Mouse (Mus musculus) B cell, adult 2 months (primary cell): Measurements from ENCODE around the gene Prr29.
"Not testable (repeated sequence)": the region's sequence is repeated elsewhere in the genome, so short reads cannot be mapped to it uniquely, and the experiment has no call there.

ENCODE experiments used
- DNase-seq, 2 experiments: peaks; one replicate each; pipeline ENCODE4 v3.0.0; 2022

Gene Prr29

DNA sequence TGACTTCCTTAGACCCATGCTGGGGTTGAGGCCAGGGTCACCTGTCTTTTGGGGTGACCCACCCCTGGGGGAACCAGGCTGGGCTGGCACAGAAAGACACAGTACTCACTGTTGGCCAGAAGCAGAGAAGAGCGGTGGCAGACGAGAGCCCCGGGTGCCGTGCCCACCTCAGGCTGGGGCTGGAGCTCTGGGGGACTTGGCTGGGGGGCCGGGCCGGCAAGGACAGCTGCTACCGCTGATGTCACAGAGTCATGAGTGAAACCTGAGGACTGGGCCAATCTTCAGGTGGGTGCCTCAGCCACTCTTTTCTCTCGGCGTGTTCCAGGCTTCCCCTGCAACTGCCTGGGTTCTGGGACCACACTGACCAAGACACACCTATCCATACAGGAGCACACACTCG, at the start of gene Prr29:
Gene Prr29, plus strand, starts transcription at position 107 of the 400 bp plus-strand sequence.
- DNase-seq = no peak

DNA sequence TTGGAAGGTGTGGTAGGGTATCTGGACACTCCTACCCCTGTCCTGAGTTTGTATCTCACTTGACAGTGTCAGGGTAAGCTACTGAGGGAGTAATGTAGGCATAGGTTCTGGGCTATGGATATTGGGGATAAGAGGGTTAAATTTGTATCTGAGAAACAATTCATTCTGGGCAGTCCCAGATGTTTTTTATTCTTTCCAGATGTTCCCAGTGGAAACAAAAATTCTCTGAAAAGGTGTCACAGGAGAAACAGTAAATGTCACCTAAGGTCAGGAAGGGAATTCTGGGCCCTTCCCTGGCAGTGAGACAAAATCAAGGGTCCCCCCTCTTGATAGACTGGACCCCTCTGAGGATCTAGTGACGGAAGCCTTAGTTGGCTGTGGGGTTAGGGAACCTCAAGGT, 48.9 kb upstream of the Prr29 start:
- DNase-seq = no peak

DNA sequence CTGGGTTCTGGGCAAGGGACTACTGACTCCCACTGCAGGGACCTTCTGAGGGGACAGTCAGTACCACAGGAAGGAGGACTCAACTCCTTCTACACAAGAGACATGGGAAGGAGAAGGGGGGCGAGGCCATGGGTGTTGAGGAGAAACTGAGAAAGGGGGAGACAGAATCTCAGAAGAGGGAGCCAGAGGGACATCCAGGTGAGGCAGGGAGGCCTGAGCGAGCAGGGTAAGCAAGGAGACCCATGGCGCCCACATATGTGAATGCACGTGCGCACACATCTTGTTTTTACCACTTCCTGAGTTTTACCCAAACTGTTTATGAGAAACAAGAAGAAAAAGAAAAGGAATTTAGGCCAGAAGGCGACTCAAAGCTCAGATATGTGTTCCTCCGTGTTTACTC, 47.5 kb upstream of the Prr29 start:
- no peak for DNase-seq

DNA sequence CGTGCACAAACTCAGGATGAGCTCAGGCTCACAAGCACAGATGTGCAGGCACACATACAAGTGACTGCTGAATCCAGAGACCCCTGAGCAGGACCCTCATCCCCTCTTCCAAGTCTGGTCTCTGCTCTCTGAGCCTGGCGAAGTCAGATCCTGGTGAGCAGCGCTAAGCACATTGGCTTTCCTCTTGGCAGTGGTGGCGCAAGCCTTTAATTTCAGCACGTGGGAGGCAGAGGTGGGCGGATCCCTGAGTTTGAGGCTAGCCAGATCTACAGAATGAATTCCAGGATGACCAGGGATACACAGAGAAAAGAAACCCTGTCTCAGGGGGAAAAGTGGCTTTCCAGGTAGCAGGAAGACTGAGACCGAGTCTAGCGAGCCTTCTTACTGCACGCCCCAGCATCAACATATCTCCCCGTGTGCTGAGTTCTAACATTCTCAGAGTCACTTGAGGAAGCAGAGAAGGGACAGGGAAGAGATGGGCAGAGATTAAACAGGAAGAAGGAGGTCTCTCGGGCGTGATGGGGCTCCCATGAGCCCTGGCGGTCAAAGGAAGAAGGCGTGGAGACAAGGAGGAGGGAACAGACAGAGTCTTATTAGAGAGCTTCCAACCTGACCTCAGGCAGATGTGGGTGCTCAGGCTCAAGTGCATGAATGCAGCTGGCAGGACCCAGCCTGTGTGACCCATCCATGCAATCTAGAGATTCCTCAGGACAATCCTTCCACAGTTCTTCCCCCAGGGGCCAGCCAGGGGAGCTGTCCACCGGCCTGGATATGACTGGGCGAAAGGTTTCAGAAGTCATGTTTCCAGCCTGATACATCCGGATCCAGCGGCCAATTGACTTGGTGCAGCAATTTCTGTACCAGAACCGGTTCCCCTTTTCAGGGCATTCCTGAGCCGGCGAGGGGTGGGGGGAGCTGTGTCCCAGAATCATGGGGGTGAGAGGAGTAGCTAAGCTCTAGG, 46.6 kb upstream of the Prr29 start:
- DNase-seq = no peak

DNA sequence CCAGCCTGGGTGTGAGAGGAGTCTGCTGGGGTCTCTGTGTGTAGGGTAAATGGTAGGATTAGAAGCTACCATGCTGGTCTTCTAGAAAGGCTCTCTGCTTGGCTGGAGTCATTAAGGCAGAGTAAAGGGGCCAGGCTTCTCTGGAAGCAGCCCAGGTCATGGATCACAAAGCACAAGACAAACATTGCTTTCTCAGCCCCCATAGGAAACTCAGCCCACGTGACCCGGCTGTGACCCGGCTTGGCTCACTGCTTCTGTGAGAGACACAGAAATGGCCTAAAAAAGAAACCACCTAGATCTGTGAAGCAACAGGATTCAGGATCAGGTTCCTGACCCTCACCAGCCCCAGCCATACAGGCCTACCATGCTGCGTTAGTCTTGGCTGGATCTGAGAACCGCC, 40.4 kb upstream of the Prr29 start:
- peak; percentile 81 to 83 for DNase-seq

DNA sequence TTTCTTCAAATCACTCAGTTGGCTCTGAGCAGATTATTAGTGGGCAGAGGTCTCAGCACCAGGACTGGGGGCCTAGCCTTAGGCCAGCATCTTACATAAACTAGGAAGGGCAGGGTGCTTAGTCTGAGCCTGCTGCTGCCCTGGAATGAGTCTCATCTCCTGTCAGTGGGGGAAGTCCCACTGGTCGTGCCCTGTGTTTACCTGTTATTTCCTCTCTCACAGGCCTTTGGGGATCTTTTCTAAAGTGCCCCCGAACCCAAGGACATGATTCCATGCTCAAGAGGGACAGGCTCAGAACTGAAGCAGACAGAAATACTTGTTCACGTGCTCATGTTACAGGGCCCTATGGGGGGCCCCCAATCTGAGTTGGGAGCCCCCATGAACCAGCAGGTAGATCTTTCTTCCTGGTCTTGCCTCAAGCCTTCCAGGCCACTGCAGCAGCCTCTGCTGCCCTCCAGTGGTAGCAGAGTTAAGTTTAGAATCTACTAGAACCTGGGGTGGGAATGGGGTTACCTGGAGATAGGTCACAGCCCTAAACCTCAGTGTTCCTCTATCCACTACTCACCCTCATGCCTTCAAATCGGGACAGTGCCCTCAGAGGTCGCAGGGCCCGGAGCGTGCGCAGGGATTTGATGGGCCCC, 39.6 kb upstream of the Prr29 start:
- DNase-seq = peak; percentile 89

DNA sequence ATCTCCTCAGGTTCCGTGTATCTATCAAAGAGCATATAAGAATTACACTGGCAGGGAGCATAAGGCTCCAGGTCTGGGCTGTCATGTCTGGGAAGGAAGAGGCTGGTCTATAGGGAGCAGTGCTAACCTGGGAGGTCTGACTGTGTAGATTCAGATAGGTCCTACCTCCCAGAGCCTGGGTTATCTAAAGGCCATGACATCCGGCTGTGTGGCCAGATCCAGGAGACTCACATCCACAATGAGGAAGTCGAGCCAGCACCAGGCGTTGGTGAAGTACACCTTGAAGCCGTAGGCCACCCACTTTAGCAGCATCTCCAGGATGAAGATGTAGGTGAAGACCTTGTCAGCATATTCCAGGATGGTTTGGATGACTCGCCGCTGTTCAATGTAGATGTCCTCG, 38.8 kb upstream of the Prr29 start:
- no peak for DNase-seq

DNA sequence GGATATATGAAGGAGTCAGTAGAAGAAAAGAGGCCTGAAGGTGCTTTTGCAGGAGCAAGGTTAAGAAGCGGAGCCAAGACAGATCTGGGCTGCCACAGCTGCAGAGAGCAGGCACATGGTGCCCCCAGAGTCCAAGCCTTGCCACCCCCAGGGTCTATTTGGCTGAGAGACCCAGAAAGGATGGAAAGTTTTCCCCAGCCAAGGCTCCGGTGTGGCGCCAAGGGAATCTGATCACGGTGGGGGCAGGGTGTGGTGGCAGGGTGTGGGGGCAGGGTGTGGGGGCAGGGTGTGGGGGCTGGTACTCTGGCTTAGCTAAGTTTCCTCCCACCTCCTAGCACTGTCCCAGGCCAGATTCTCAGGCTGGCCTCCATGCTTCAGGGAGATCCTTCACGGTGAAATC, 36.8 kb upstream of the Prr29 start:
- no peak for DNase-seq

DNA sequence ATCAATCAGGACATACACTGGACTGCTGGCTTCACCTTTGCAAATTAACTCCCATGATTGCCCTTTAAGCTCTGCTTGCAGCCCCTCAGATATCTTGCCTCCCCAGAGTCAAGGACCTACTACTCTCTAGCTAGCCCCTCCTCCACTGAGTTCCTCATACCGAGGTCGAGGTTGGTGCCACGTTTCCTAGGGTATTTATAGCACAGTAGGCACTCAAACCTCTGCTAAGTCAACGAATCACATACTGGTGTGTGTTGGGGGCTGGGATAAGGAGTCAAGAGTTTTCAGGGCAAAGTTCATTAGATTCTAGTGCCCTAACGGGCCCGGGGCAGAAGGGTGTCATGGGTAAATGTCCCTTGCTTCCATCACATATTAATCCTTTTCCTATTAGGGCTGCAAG, 36.1 kb upstream of the Prr29 start:
- peak in 1 of 2 experiments; percentile 3 for DNase-seq

DNA sequence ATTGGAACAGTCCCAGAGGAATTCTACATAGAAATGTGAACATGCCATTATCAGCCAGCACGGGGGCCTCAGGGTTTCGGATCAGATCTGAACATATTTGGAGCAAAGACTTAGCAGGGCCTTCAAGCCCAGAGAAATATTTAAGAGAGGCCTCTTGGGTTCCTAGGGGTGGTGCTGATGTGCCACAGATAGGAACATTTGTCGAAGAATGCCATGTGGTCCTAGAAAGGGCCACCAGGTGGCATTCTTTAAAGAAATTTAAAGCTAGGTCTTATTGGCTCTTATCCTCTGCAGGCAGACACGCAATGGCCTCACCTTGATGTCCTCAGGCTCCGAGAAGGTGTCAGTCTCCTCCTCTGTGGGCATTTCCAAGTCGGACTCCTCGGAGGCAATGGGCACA, 35.6 kb upstream of the Prr29 start:
- peak; percentile 71 to 77 for DNase-seq

DNA sequence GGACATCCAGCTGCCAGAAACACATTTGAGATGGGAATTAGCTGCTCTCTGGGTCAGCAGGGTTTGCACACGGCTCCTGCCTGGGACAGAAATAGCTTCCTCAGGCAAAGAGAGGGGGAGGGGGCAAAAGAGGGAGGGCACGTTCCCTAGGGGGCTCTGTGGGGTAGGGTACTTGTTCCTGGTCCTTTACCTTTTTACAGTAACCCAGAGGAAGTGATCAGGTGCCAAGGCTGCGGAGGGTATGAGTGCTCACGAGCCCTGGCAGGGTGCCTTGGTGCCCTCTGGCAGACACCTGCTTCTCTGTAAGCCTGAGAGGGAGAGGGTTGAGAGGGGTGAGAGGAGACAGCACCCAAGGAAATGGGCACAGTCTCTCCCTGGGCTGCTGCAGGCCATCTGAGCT, 32.8 kb upstream of the Prr29 start:
- DNase-seq = no peak

DNA sequence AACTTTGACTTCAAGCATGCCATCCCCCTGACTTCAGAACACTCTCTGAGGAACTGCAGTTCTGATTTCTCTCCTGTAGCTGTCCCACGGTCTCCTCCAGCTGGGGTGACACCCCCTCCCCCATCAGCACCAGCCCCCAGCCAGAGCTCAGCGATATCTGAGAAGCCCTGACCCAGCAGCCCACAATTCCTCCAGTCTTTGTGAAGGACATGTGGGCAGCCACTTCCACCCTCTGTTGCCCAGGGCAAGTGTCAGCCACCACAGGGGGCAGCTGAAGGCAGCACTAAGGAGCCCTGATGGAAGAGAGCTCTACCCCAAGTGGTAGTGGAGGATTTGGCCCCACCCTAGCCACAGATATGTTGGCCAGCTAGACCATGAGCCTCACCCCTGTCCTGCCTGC, 31.2 kb upstream of the Prr29 start:
- no peak for DNase-seq

DNA sequence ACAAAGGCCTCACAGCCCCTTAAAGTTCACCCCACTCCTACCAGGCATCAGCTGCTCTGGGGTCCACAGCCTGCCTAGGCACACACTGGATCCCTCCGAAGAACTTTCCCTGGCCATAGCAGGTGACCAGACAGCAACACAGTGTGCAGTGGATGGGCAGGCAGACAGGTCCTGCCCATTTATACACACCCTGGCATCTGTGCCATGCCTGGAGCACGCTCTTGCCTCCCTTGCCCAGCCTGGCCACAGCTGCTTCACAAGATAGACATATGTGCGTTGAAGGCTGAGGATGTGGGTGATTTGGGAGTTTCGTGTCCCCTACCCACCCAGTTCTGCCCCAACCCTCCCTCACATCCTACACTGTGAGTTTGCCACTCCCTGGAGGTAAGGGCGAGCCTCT, 27.2 kb upstream of the Prr29 start:
- no peak for DNase-seq

DNA sequence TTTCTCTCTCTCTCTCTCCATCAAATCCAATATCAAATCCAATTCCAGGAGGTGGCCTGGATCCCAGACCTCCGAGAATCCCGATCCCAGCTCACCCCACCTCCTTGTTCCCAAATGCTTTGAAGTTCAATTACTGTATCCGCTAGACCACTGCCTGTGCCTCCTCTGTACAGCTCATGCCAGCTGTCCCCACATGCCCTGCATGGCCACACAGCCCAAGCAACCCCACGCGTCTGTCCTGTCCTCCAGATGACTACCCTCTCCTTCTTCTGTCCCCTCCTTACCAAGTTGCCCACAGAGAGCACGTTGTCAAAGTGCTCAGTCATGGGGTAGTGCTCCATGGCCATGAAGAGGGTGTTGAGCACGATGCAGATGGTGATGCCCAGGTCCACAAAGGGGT, 26.4 kb upstream of the Prr29 start:
- no peak for DNase-seq

DNA sequence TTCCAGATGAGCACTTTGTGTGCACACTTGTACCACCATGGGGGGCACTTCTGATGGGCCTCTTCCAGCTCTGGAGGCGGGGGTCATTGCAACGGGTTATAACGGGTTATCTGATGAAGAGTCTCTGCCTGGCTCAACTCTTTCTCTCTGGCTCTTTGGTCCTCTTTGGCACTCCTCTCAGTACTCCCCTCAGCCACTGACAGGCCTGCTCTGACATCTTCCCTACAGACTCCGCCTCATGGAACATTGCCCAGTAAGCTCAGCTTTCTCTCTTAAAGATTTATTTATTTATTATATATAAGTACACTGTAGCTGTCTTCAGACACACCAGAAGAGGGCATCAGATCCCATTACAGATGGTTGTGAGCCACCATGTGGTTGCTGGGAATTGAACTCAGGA, 25.9 kb upstream of the Prr29 start:
- DNase-seq = not testable (repeated sequence)

DNA sequence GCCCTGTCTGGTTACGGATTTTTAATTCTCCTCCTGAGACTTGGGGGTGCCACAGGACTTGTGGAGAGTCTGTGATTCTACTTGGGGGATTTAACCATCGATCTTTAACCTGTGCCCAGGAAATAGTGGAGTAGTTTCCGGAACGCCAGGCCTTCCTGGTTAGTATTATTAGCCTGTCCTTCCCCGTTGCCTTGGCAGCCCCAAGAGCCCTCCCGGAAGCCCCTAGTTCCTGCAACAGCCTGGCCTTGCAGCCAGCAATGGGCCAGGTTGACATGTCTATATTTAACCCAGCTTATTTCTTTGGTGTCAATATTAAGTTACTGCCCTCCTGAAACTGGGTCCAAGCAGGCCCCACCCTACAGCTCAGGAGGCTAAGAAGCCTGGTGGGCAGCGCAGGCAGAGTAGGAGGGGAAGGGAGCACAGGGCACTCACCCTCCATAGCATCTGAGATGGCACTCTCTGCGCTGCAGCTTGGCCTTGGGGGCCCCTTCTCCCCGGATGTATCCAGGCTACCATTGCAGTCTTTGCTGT, 24.2 kb upstream of the Prr29 start:
- no peak for DNase-seq

DNA sequence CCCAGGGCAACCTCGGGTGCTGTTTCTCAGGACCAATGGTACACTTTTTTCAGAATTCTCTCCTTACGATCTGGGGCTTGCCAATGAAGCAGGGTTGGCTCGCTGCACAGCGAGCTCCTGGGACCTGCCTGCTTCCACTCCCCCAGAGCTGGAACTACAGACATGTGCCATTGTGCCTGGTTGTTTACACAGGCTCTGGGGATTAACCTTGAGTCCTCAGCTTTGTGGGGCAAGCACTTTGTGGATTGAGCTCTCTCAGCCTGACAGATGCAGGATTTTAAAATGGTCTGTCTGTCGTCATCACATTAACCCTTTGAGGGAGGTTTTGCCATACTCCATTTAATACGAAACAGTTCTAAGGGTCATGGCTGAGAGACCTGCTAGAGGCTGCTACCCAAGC, 20.4 kb upstream of the Prr29 start:
- DNase-seq = no peak

DNA sequence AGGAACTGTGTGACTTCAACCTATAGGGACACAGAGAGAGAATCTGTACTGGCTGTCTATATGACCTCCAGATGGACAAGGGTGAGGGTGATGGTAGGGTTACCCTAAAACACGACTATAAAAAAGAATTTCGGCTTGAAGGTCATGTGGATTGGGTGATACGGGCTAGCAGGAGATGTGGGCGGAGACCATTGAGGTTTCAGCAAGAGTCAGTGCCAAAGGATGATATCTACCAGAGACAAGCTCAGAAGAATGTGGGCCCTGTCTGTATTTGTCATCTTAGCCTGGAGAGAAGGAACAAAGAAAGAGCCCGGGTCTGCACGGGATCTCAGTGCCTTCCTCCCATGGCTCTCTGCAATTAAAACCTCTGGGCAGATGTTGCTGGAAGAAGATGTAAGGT, 15.5 kb upstream of the Prr29 start:
- no peak for DNase-seq

DNA sequence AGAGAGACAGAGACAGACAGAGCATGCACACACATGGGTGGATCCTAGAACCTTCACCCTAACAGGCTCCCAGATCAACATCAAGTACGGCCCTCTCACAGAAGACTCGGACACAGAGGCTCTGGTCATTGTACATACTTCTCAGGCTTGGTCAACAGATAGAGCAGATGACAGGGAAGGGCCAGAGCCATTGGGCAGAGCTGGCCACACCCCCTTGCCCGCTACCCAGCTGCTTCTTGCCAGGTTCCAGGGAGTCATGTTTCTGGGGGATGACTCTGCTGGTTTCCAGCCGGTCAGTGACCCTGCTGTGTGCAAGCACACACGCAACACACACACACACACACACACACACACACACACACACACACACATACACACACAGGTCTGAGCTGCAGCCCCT, 14.4 kb upstream of the Prr29 start:
- no peak for DNase-seq

DNA sequence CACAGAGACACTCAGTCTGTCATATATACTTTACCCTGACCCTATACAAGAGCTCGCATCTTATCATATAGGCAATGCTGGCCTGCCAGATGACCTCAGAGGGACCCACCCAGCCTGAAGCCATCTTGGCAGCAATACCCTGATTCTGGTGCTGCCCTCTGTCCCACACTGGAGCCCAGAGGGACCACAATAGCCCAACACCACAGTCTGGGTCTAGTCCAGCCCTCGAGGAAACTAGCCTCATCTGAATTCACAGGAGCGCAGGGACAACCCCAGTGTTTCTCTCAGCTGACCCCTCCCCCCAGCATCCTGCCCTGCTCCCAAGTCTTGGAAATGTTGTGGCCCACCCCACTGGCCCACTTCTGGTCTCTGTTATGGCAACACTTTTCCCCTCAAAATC, 14.0 kb upstream of the Prr29 start:
- no peak for DNase-seq

DNA sequence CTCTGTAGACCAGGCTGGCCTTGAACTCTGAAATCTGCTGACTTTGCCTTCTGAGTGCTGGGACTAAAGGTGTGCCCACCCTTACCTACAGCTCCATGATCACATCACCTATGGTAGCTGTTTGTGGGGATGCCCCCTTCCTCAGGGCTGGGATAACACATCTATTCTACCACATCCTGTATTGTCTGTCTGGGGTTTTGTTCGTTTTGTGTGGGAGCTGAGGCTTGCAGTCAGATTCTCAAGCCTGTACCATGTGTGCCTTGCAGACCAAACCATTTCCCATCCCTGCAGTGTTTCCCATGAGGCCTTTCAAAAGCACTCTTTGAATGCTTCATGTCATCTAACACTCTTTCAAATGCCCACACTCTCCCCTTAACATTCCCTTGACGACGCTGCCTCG, 13.3 kb upstream of the Prr29 start:
- no peak for DNase-seq

DNA sequence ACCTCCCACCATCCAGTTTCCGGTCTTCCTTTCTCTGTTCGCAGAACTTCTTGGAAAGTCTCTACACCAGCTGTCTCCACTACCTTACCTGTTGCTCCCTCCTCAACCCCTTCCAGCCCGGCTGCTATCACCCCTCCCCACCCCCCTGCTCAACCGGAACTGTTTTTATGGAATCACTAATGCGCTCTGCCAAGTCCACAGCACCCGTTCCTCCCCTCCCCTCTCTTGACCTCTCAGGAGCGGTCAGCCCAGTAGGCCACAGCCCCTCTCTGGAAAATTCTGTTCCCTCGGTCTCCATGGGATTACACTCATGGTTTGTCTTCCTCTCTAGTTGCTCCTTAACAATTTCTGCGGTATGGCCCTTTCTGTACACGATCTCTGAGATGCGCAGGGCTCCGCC, 12.1 kb upstream of the Prr29 start, which contains the start of gene Scn4a:
Gene Scn4a, minus strand, starts transcription at position 101 of the 400 bp plus-strand sequence.
- DNase-seq = no peak

DNA sequence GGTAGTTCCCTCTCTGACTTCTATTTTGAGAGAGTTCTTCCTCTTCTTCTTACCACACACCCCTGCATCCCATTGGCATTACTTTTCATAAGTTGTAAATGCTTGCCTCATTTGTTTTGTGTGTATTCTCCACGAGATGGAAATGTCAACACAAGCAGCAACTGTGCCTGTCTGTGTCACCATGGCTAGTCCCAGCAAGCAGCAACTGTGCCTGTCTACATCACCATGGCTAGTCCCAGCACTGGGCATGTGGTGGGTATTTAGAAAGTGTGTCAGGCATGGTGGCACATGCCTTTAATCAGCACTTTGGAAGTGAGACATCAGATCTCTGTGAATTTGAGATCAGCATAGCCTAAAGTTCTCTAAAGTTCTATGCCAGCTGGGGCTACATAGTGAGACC, 11.1 kb upstream of the Prr29 start:
- DNase-seq = no peak
